In genomic region chr10:68007103-68007502, GRCm38 (mm10) we compare ENCODE assay signal across 24 mouse cellular contexts. TPM values are rescaled to one million over a fixed set of nuclear protein-coding genes. Genes with fewer than 3 reads are reported as not detected.
"Had no signal": no experiment of that assay in that cellular context is flagged by ENCODE, and none has a peak within 500 bp of the region (broad histone marks: within the 10 kb centered on the region; RNA-seq: fewer than 3 reads in every experiment).

No protein-coding gene starts in this region.

- H3K4me3 ChIP-seq: layer of hippocampus, adult 2 months; left cerebral cortex, adult 2 months; limb, embryonic 12.5 days; limb, embryonic 15.5 days; lung, embryonic 15.5 days; midbrain, embryonic 10.5 days; midbrain, embryonic 13.5 days; myocyte; neural tube, embryonic 13.5 days had no signal

- H3K9me3 ChIP-seq: limb, embryonic 12.5 days; limb, embryonic 15.5 days; lung, embryonic 15.5 days; midbrain, embryonic 13.5 days; neural tube, embryonic 13.5 days had no signal

- H3K27me3 ChIP-seq: limb, embryonic 12.5 days; limb, embryonic 15.5 days; lung, embryonic 15.5 days; midbrain, embryonic 13.5 days; neural tube, embryonic 13.5 days had no signal

- H3K27ac ChIP-seq: kidney, postnatal 0 days; layer of hippocampus, adult 2 months; left cerebral cortex, adult 2 months; limb, embryonic 12.5 days; limb, embryonic 15.5 days; liver, embryonic 14.5 days; lung, embryonic 15.5 days; midbrain, embryonic 10.5 days; midbrain, embryonic 13.5 days; neural tube, embryonic 13.5 days had no signal

- DNase-seq: kidney, adult 9 months; kidney, postnatal 25 days; layer of hippocampus, adult 9-11 months; liver, postnatal 0 days; lung, postnatal 14 days; retina, postnatal 1 day; thymus, adult 2 months; thymus, postnatal 14 days; thymus, postnatal 4 days had no signal

- H3K4me1 ChIP-seq: midbrain, embryonic 10.5 days; midbrain, embryonic 13.5 days; neural tube, embryonic 13.5 days had no signal

- H3K4me2 ChIP-seq: limb, embryonic 12.5 days; limb, embryonic 15.5 days; liver, embryonic 11.5 days; lung, embryonic 15.5 days; midbrain, embryonic 13.5 days; neural tube, embryonic 13.5 days had no signal

- H3K9ac ChIP-seq: limb, embryonic 12.5 days; limb, embryonic 15.5 days; liver, embryonic 14.5 days; liver, postnatal 0 days; lung, embryonic 15.5 days; midbrain, embryonic 13.5 days; neural tube, embryonic 13.5 days had no signal

- ATAC-seq: liver, postnatal 0 days; midbrain, embryonic 13.5 days; midbrain, embryonic 16.5 days had no signal

- H3K36me3 ChIP-seq: limb, embryonic 15.5 days had no signal

RNA-seq across cellular contexts. Expression of gene Rtkn2, which starts 27.7 kb away (rescaled TPM):
- total RNA-seq: neutrophil, adult 5-6 weeks had no signal
- polyA plus RNA-seq: large intestine, adult 2 months had no signal
